Mouse (Mus musculus): ENCODE data around the gene Rhod.
"Not testable (repeated sequence)": the region's sequence is repeated elsewhere in the genome, so short reads cannot be mapped to it uniquely, and the experiment has no call there.

Rhod gene

DNA sequence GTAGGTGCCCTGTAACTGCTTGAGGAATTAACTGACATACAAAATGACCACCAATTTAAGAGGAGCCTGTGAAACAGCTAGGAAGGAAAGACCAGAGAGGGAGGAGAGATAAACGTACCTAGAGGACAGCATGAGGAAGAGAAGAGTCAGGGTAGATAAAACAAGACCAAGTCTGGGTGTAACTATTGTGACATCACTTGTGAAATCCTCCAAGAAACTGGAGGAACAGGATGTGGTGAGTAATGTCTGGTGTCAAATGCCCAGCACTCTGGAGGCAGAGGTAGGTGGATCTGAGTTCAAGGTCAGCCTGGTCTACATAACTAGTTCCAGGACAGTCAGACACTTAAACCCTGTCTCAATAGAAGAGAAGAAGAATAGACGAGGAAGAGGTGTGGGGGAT is 30.2 kb downstream of the Rhod start:
- DNase-seq (ENCODE audit: low spot score in 2 of 2): no peak

DNA sequence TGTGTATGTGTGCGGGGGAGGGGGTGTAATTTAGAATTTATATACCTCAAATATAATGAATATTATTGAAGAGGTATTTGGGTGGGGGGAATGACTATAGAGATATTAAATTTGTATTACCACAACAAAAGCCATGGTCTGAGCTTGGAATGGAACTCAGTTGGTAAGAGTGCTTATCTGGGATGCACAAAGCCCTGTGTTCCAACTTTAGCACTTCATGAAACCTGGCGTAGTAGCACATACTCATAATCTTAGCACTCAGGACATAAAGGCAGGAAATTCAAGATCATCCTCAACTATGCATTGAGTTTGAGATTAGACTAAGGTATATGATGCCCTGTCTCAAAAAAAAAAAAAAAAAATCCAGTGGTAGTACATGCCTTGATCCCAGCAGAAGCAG is 34.4 kb downstream of the Rhod start:
- DNase-seq (ENCODE audit: low spot score in 2 of 2): no peak

DNA sequence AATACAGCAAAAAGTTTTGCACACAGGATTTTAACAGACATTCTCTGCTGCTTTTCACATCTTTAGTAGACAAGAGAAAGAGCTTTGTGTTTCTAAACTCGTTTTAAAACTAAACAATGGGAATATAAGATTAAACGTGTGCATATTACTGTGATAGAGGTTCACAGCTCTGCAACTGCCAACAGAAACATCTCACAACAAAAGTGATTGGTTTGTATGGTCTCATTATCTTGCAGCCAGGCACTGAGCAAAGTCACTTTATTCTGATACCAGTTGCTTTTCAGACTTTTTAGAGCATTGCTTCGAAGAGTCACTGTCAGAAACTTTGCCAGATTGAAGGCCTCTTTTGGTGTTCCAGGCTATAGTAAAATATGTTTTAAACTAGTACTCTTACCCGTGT is 40.3 kb downstream of the Rhod start:
- DNase-seq (ENCODE audit: low spot score in 2 of 2): no peak

DNA sequence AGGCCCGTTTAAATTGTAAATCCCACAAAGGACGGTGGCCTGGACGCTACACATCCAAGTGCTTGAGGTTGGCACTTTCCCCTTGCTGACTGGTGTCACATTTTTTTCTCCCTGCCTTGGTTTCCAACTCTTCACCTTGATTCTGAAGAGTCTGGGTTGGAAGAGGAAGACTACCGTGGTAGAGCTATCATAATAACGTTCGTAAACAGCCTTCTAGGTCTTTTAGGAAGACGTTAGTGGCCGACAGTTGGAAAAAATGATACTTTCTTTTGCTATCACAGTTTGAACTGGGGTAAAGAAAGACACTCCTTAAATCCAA is 40.6 kb downstream of the Rhod start:
- no peak for DNase-seq (ENCODE audit: low spot score in 2 of 2)

DNA sequence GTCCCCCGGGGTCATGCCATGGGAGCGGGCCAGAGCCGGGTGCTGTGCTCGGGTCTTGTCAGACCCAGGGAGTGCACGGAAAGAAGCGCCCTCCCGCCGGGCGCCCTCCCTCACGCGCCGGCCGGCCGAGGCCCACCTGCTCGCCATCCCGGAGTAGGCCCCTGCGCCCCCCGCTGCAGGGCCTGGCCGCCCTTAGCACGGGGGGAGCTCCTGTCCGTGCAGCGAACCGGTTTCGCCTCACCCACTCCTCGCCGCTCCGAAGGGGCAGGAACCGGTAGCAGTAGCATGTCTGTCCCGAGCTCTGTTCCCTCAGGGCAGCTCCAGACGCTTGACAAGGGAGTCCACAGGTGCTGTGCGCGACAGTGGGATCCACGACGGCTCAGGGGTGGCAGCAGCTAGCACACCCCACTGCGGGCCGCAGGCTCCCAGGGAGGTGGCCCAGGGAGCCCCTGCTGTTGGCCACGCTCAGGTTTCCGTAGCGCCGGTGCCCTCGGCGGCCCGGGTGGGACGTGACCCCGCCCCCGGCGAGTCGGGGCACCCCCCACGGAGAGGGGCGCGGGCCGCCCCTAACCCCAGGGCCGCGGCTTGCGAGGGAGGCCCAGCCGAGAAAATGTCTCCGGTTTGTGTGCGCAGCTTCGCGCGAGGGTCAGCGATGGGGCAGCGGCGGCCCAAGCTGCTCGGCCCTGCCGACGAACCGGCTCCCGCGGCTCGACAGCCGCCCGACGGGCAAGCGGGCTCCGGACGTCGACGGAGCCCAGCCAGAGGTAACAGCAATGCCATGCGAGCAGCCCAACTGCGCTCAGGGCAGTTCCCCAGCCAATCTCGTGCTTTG is 41.2 kb downstream of the Rhod start, which contains the start of gene Kdm2a:
TSS of gene Kdm2a (minus strand) at position 488 of the 832 bp plus-strand sequence.
- peak in 1 of 2 experiments; percentile 38 for DNase-seq (ENCODE audit: low spot score in 2 of 2)

DNA sequence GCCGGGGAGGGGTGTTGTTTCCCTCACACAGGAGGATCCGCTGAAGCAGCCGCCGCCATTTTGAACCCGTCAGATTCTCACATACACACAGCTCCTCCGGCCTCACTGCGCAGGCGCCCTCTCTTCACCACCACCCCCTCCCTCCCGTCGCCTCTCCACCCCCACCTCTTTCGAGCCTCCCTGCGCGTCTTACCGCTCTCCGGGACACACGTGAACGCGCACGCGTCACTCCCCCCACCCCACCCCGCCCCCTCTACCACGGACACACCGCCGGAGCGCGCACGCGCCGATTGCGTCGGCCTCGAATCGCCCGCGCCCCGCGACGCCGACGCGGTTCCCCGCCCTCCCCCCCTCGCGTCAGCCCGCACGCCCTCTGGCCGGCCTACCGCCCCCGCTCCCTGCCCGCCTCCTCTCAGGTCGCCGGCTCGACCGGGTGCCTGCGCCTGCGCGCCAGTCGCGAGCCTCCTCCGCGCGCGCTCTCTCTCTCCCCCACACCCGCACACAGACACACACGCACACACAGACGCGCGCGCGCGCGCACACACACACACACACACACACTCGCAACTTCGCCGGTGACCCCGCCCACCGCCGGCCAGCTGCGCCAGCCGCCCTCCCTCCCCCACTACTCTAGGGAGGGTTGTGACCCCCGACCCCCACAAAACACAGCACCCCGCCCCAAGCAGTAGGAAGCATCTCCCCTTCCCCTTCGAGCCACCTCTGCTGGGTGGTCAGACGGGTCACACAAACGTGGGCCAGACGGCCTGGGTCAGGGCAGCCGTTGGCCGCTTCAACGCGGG is 42.0 kb downstream of the Rhod start:
- DNase-seq (ENCODE audit: low spot score in 2 of 2): peak; percentile 90 to 95

DNA sequence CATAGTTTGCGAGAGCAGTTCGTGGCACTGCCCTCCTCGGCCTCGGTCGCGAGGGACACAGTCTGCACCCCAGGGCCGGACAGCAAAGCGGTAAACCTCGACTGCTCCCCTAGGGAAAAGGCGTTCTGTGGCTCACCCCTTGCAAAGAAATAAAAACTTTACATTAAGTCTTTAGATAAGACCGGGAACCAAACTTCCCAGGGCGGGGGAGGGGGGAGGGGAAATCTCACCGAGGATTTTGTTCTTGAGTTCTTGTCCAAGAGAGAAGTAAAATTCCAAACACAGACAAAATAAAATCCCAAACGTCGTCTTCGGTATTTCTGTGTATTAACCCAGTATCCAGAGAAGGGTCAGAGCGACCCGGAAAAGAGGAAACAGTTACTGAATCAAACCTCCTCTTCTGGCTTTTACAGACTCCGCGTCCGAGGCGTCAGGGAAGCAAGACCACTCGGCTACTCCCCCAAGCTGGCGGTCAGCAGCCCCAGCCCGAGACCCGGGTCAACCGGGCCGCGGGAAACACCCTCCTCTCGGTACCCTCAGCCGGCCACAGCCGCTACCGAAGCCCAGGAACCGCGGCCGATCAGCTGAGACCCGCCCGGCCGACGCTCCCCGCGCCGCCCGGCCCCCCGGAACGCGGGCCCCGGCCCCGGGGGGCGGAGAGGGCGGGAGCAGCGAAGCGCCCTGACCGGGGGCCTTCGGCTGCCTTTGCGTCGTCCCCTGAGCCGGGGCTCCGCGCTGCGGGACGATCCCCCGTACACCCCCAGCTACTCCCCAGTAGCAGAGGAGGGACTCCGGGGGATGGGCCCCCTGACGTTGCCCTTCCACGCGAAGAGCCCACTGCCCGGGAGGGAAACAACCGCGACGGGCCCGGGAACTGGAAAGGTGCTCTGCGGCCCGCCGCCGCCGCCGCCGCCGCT is 42.9 kb downstream of the Rhod start:
- DNase-seq (ENCODE audit: low spot score in 2 of 2): peak in 1 of 2 experiments; percentile 19

DNA sequence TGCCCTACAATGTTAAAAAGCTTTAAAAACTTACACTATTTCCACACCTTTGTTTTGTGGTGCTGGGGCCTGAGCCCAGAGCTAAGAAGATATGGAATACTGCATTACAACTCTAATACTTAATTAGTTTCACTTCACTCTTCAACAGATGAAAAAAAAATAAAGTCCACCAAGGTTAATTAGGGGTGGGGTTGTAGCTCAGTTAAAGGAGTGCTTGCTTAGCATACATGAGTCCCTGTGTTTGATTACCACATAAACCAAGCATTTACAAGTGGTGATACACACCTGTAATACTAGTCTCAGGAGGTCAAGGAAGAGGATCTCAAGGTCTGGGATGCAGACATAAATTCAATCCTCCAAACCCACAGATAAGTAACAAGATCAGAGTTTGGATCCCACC is 52.0 kb downstream of the Rhod start:
- DNase-seq (ENCODE audit: low spot score in 2 of 2): no peak

DNA sequence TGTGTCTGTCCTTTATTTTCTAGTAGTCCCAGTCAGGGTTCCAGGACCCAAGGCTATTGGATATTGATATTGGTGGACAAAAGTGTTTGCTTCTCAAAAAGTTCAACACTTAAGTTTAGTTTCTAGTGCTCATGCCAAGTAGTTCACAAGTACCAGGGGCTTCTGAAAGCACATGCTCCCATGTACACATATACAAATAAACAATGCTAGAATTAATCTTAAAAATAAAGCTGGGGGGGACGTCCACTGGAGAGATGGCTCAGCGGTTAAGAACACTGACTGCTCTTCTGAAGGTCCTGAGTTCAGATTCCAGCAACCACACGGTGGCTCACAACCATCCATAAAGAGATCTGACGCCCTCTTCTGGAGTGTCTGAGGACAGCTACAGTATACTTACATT is 54.2 kb downstream of the Rhod start:
- DNase-seq (ENCODE audit: low spot score in 2 of 2): no peak

DNA sequence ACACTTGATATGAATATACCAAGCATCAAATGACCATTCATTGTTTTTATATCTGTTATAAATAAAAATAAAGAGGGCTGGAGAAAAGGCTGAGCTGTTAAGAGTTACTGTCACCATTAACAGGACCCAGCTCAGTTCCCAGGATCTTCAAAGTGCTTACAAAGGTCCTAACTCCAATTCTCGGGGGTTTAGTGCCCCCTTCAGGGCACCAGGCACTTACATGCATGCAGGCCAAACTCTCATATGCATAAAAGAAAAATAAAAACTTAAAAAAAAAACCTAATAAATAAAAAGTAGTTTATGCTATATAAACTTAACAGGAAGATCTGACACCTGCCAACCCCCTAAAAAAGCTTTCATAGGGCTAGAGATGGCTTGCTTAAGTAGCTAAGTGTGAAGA is 54.9 kb downstream of the Rhod start:
- DNase-seq (ENCODE audit: low spot score in 2 of 2): no peak

DNA sequence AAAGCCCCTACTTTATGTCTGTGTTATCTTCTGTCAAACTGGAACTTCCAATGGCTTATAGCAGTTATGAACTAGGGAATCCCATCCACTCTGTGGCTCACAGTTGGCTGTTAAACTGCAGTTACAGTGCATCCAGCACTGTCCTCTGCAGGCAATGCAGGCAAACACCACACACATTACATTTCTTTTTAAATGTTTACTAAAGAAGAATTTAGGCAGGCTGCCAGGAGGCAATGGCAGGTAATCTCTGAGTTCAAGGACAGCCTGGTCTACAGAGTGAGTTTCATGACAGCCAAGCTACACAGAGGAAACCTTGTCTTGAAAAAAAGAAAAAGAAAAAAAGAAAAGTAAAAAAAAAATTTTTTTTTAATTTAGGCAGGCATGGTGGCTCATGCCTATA is 55.9 kb downstream of the Rhod start:
- no peak for DNase-seq (ENCODE audit: low spot score in 2 of 2)

DNA sequence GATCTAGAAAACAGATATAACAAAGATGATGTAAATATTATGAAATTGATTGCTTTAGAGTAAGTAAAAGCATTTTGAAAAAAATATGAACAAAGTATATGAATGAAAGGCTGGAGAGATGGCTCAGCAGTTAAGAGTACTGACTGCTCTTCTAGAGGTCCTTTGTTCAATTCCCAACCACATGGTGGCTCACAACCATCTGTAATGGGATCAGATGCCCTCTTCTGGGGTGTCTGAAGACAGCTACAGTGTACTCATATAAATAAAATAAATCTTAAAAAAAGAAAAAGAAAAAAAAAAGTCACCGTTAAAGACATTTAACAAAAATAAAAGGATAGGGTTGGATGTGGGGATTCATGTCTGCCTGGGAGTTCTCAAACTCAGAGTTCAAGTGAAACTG is 56.9 kb downstream of the Rhod start:
- DNase-seq (ENCODE audit: low spot score in 2 of 2): not testable (repeated sequence)

Data from left cerebral cortex, adult 9 months (tissue).